Mouse (Mus musculus) layer of hippocampus, postnatal 14 days (tissue): ENCODE results near the gene Tmod2. TPM values are rescaled to one million over a fixed set of nuclear protein-coding genes. Genes with fewer than 3 reads are reported as not detected.

Source experiments
- DNase-seq, 2 experiments: peaks; one replicate each; pipeline ENCODE4 v3.0.0; 2021 to 2022; ENCODE audit warnings: low spot score in 2 of 2, mixed read lengths in 1 of 2
- total RNA-seq, 2 experiments: library from RNA; stranded (reverse); gene quantifications; 2 replicates each; pipeline ENCODE4 v1.2.3; 2021

Gene Tmod2
- total RNA-seq, 2 experiments from 2014 or later: 420 to 434 TPM

DNA sequence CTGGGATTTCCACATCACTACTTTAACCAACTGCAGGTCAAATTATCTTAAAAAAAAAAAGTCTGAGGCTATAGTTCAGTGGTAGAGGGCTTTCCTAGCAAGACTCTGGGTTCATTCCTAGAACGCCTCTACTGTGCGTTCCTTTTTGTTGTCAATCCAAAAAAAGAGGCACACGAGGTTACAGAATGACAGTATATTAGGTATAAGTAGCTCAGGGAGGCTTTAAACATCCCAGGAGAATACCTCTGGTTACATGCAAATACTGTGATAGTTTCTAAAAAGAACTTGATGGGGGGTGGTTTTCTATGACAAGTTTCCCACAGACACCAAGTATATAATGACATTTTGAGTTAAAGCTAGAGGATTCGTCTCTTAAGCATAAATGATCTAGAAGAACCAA, 3.6 kb downstream of the Tmod2 start:
- DNase-seq: no peak

DNA sequence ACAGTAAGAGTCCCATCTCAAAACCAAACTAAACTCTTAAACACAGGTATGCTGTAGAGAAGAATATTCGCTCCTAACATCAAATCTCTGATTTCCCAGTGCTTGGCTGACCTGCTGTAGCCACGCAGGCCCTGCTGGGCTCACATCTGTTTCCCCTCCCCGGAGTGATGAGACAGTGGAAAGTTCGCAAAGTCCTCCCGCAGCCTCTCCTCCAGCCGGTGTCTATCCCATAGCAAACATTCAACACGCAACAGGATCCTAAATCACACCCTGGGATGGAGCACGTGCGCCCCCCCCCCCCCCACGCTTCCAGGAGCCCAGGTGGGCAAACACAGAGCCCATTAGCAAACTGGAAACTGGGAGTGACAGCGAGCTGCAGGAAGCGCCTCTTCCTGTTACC, 9.6 kb downstream of the Tmod2 start:
- DNase-seq: no peak

GRCm38 (mm10) chr9:75600166-75600934, 10.8 kb downstream of the Tmod2 start:
- DNase-seq: no peak

- peak; percentile 42 to 84 for DNase-seq
Observed at GRCm38 (mm10) chr9:75599191-75599841, 11.8 kb downstream of the Tmod2 start.

DNA sequence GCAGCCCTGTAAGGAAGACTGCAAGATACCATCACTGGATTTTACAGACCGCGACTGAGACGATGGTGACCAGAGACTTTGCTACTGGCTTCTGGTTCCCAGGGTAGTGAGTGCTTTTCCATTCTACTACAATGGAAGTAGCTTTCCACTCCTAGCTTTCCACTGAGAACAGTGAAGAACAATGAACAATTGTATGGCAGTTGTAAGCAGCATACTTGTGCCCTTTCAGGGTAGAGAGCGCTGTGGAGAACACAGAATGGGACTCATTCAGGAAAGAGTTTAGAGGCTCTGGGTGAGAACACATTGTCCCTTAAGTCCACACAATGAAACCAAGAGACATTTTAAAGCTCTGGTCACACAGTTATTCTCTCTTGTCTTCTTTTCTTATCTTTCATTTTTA, 13.5 kb downstream of the Tmod2 start:
- DNase-seq: no peak

- no peak for DNase-seq
Observed at GRCm38 (mm10) chr9:75597036-75597435, 14.1 kb downstream of the Tmod2 start.

GRCm38 (mm10) chr9:75593481-75593880, 17.6 kb downstream of the Tmod2 start:
- DNase-seq: no peak

- DNase-seq: no peak
Observed at GRCm38 (mm10) chr9:75589850-75590790, 21.0 kb downstream of the Tmod2 start.

DNA sequence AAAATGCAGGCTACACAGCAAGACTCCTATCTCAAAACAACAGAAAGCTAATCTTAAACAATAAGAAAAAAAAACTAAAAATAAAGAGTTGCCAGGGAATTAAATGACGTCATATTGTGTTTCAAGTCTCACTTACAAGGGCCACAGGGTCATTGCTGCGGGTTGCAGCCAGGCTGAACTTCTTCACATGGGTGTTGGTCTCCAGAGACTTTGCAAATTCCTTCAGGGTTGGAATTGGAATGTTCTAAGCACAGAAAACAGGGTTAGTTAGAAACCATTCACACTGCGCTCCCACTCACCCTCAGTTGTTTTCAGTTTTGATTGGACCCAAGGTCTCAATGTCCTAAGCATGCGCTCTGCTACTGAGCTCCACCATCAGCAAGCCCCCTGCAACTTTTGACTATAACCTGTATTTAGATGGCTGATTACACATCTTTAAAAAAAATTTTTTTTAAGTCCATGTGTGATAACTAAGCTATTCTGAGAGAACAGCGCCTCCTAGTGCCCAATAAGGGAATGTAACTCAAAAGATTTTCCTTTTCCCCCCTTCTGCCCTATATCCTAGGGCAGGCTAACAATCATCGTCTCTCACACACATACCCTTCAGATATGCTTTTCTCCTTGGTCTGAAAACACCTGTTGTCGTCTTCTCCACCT, 29.3 kb downstream of the Tmod2 start:
- no peak for DNase-seq

DNA sequence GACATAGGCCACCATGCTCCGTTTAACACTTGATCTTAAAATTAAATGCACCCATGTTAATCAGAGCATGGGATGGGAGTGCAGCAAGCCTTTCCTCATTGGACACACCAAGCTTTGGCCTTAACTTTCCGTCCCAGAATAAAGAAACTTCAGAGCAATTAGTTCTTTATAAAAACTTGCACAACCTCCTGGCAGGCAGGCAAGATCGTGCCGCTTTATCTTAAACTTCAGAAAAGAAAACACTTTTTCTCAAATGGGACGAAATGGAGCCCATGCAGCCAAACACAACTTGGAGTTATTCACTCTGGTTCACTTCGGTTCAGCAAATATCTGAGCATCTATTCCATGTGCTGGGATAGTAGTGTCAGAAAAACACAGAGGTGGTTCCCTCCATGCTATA, 31.8 kb downstream of the Tmod2 start:
- DNase-seq: no peak

GRCm38 (mm10) chr9:75571036-75571942, 39.8 kb downstream of the Tmod2 start:
- no peak for DNase-seq

- DNase-seq: no peak
Observed at GRCm38 (mm10) chr9:75568399-75568798, 42.7 kb downstream of the Tmod2 start.

DNA sequence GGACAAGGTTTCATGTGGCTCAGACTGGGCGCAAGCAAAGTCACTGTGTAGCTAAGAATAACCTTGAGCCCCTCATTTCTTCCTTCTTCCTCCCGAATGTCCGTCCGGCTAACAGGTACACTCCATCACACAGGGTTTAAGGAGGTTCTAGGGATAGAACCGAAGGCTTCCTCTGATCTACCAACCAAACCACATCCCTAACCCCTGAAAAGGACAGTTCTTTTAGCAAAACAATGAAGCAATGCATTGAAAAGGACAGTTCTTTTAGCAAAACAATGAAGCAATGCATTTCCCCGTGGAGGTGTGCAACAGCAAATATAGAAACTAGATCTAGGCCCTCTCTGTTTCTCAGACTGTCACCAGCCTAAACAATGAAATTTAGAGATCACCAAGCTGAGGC, 46.2 kb downstream of the Tmod2 start:
- no peak for DNase-seq

GRCm38 (mm10) chr9:75563622-75564021, 47.5 kb downstream of the Tmod2 start:
- DNase-seq: no peak

- no peak for DNase-seq
Observed at GRCm38 (mm10) chr9:75563176-75563575, 47.9 kb downstream of the Tmod2 start.

GRCm38 (mm10) chr9:75561040-75561669, 50.0 kb downstream of the Tmod2 start:
- no peak for DNase-seq

DNA sequence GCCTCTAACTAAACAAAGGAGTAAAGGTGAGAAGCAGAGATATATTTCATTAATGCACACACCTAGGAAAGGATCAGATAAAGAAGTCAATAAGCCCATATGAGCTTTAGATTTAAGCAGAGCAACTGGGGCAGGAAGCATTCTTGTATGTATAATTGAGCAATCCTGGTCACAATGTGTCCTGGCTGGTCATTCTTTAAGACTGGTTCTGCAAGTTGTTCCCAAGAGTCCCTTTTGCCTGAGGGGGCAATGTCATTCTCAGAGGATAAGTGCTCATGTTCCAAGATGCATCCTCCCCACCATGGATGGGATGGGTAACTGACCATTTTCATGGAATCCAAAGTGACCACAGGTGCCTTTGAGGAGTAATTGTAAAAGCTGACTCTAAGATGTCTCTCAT, 50.8 kb downstream of the Tmod2 start:
- no peak for DNase-seq

GRCm38 (mm10) chr9:75559512-75560012, 51.6 kb downstream of the Tmod2 start, which contains the start of gene Tmod3:
Gene Tmod3 (minus strand): TSS chr9:75559657.
- peak; percentile 89 to 96 for DNase-seq

DNA sequence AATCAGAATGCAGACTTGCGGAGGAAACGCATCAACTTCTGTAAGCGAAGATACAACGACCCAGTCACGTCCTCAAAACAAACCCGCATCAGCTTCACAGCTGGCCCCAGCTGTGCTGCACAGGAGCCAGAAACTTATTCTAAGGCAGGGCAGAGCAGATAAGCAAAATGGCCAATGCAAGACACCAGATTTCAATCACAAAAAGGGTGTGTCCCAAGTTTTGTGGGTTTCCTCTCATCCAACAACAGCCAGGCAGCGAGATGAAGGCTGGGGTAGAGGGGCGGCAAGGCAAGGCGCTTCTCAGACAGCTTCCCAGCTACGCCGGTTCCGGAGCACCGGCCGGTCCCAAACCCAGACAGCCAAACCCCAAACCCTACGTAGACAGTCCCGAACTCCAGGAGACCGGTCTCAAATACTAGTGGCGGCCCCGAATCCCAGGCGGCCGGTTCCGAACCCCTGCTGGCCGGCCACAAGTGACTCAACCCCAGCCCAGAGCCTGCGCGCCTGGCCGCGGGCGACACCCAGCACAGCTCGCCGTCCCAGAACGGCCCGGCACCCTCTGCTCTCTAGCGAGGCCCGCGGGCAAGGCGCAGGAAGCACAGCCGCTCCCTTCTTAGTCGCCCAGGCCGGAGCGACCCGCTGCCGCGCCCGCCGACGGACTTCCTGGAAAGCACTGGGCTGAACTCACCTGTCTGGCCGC, 52.2 kb downstream of the Tmod2 start:
- DNase-seq: no peak
